12 mouse cellular contexts compared by ENCODE assay signal in the genomic region with DNA sequence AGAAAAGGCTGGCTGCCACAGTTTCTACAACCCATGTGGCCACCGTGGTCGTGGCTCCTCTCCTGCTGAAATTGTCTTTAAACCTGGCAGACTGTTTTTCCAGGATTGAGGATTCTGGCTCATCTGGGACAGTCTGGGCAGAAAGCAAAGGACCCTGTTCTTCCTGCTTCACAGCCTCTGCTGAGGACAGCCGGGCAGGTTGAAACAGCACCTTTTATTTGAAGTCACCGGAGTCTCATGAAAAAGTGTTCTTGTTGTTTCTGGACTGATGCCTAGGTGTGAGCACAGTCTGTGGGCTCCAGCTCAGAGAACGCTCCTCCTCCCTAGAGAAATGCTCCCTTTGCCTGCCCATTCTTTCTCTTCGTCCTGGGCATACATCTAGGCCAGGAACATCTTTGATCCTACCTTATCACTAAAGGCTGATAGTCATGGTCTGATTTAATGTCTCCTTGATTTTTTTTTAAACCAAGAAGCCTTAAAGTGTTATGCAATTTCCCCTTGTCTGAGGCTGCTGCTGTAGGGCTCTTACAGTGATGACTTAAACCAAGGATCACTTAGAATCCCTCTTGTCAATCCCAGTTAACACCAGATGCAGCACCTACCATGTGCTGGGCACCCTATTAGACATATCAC.
DNase-seq lines count a peak whose midpoint lies in the region; ATAC-seq and TF ChIP-seq lines count a peak whose summit lies in the region.
"Had no signal": no experiment of that assay in that cellular context is flagged by ENCODE, and none has a peak within 500 bp of the region (broad histone marks: within the 10 kb centered on the region; RNA-seq: fewer than 3 reads in every experiment).

No protein-coding gene starts in this region.

- 52% methylated on average over 6 of the region's 6 CpGs for WGBS in lung, postnatal 0 days

- no peaks in the 10 kb centered on the region for H3K36me3 ChIP-seq in lung, postnatal 0 days (ENCODE audit: insufficient read depth, low read length)

- H3K4me2 ChIP-seq in lung, postnatal 0 days (replicated peaks; ENCODE audit: low read depth, low read length), result no peak overlapping the region

- DNase-seq in adrenal gland, adult (ENCODE audit: inconsistent age in 2 of 2, low spot score in 1 of 2), result peak; percentile 47 to 76
- no peak for DNase-seq in adrenal gland, adult 18-20 months (ENCODE audit: low spot score in 2 of 2)
- DNase-seq in left cerebral cortex, adult 2 months (ENCODE audit: extremely low spot score in 1 of 2, low spot score in 2 of 2), result no peak
- no peak for DNase-seq in left cerebral cortex, adult 18-20 months (ENCODE audit: low spot score in 2 of 2)
- peak; percentile 55 for DNase-seq in brain, adult 2 months (ENCODE audit: low read depth, low spot score)
- peak; percentile 65 for DNase-seq in lung, postnatal 0 days (ENCODE audit: low spot score)
- DNase-seq in spleen, postnatal 10 days (ENCODE audit: low spot score in 2 of 2), result no peak
- DNase-seq: adrenal gland, postnatal 25 days; cerebellum, adult 9-10 months; kidney, postnatal 25 days had no signal

- no peak for TF ChIP-seq EP300 in lung, postnatal 0 days (IDR thresholded peaks at IDR 0.05)

- H3K9me3 ChIP-seq in lung, postnatal 0 days (ENCODE audit: low read length), result no peaks in the 10 kb centered on the region

- H3K9ac ChIP-seq in lung, postnatal 0 days (replicated peaks; ENCODE audit: low read depth), result no peak overlapping the region

- H3K27me3 ChIP-seq in lung, postnatal 0 days (replicated peaks; ENCODE audit: insufficient read depth, low read length), result no peaks in the 10 kb centered on the region

- peak overlapping the region; percentile 54; the same call in 1 of the 2 replicates for H3K27ac ChIP-seq in left cerebral cortex, adult 2 months
- peak overlapping the region; percentile 39 for H3K27ac ChIP-seq in lung, postnatal 0 days (ENCODE audit: low read length)

- no peak overlapping the region for H3K4me3 ChIP-seq in left cerebral cortex, adult 2 months
- no peak overlapping the region for H3K4me3 ChIP-seq in lung, postnatal 0 days (ENCODE audit: low read depth, low read length)

- no peak for TF ChIP-seq CTCF in left cerebral cortex, adult 2 months (IDR thresholded peaks at IDR 0.05)
- TF ChIP-seq CTCF in lung, postnatal 0 days (IDR thresholded peaks at IDR 0.05), result no peak

- peaks cover 9% of the 10 kb centered on the region; the same call in 1 of the 2 replicates for H3K4me1 ChIP-seq in lung, postnatal 0 days (ENCODE audit: insufficient read depth, low read depth, low read length)

- ATAC-seq in lung, postnatal 0 days, result peak; percentile 69
- ATAC-seq in megakaryocyte progenitor cell, adult 5-6 weeks (replicated peaks; ENCODE audit: poor library complexity), result no peak
- ATAC-seq: hindbrain, embryonic 16.5 days had no signal

- intact Hi-C loops in left cerebral cortex, adult 2 months (cut with DNase I), result loop anchor here (2.0 kb wide), 1 partner anchor 23 kb away; no protein-coding TSS in a partner anchor

Comparison
In these comparisons a context has a peak if more than half of its experiments do, and no peak if none do; other contexts are left out.
1. DNase-seq: peak in adrenal gland, adult (2 of 2), brain, adult 2 months (single experiment) and lung, postnatal 0 days (single experiment); none in adrenal gland, adult 18-20 months (0 of 2), left cerebral cortex, adult 2 months (0 of 2), left cerebral cortex, adult 18-20 months (0 of 2) and spleen, postnatal 10 days (0 of 2).